Mouse (Mus musculus) kidney, adult 2 months (tissue): ENCODE measurements around the gene Msi2.

Experiments used
- CTCF ChIP-seq: fragments of 200-500 bp; conservative IDR thresholded peaks from 2 replicates; pipeline ENCODE4 v1.5.1; 2011; ENCODE audit warnings: low read depth, mild to moderate bottlenecking, control low read depth, low read length, moderate library complexity, mixed read lengths; ENCODE audit not compliant: insufficient read depth, insufficient read length
- POLR2A ChIP-seq: fragments of 200-500 bp; IDR thresholded peaks from one replicate; pipeline ENCODE4 v1.6.1; 2011; ENCODE audit warnings: low read depth, low read length, control low read depth

DNA sequence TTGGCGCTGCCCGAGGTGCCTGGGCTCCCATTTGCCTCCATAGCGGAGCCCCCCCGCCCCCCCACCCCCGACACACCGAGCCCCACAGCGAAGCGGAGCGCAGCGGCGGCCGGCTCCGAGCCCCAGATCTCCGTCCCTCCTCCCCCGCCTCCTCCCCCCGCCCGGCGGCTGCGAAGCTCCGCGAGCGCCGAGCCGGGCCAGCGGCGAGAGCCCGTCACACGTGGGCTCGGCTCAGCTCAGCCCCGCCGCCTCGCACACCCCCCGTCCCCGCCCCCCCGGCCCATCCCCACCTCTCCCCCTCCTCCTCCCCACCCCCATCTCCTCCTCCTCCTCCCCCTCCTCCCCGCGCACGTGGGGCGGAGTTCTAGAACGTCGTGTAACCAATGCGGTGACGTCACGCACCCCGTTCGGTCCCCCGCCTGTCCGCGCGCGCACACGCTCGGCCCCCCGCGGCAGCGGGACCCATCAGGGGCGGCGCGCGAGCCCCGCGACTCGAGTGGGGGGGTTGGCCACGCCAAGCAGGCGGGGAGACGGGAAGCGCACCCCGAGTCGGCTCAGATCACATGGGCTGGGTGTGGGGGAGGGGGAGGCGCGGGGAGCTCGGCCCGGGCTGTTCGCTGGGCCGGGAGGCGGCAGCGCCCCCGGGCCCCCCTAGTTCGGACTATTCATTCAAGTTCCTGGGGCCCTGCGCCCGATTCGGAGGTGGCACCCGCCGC is at the start of gene Msi2:
- TF ChIP-seq POLR2A (no peak), CTCF (no peak)
